Mouse (Mus musculus): ENCODE results near the gene Ppp1r9a. TPM values are rescaled to one million over a fixed set of nuclear protein-coding genes. Genes with fewer than 3 reads are reported as not detected.

The Ppp1r9a gene
- polyA plus RNA-seq, 1 experiment from 2014 or later: 16.3 TPM

DNA sequence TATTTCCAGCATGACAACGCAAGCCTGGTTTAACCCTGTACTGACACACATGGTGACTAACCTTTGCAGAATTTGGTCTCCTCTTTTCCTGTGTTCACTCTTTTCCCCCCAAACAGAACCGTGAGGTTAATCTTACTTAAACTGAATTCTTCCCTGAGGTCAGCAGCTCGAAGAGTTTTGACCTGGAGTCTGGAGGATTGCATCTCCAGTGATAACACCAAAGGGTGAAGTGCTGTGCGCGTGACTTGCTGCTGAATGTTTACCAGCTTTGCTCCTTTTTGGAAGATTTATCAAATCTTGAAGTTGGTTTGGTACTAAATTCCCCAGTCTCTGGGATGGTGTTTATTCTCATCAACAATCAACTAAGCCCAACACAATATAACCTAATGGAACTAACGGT is 252.1 kb downstream of the Ppp1r9a start:
- WGBS: 88% methylated on average over 6 of the region's 6 CpGs
- Histone ChIP-seq H3K36me3 (peaks cover 12% of the 10 kb centered on the region), H3K27ac (no peak overlapping the region)

DNA sequence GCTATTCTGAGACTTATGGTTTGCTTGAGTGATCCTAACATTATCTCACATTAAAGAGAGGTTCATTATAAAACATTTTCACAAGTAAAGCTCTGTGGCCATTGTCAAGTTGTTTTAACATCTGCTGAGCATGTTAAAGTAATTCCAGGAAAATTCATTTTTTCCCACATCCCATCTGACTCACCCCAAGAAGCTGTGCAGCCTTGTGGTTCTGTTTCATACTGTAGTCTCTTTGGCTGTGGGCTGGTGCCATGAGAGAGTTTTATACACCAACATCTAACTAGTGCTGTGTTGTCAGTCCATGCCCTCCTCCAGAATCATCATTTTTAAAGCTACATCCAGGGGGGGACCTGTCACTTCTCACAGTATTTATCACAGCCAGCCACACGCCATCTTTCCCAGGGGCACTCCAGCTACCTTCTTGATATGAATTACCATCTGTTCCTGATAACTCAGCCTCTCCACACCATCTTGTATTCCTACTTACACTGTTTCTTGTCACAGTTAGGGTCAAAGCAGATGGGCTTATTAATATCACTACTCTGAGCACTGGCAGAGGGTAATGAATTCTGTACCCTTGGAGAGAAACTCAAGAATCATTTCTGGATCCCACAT is 252.7 kb downstream of the Ppp1r9a start:
- H3K36me3 ChIP-seq: peaks cover 15% of the 10 kb centered on the region
- ATAC-seq (ENCODE audit: insufficient number of reproducible peaks, low FRiP score, low TSS enrichment, low read depth): no peak
- no peak overlapping the region for H3K4me2 ChIP-seq
- no peaks in the 10 kb centered on the region for H3K4me1 ChIP-seq
- H3K9me3 ChIP-seq: no peaks in the 10 kb centered on the region
- no peaks in the 10 kb centered on the region for H3K27me3 ChIP-seq
- WGBS: 82% methylated on average over 1 of the region's 1 CpGs
- no peak overlapping the region for H3K4me3 ChIP-seq
- H3K27ac ChIP-seq: no peak overlapping the region
- H3K9ac ChIP-seq: no peak overlapping the region

More for the DNA sequence above, 252.1 kb downstream of the Ppp1r9a start:
- Histone ChIP-seq H3K27me3 (no peaks in the 10 kb centered on the region), H3K9me3 (no peaks in the 10 kb centered on the region), H3K4me1 (no peaks in the 10 kb centered on the region), H3K4me2 (no peak overlapping the region), H3K9ac (no peak overlapping the region), H3K4me3 (no peak overlapping the region)
- ATAC-seq (ENCODE audit: insufficient number of reproducible peaks, low FRiP score, low TSS enrichment, low read depth): no peak

DNA sequence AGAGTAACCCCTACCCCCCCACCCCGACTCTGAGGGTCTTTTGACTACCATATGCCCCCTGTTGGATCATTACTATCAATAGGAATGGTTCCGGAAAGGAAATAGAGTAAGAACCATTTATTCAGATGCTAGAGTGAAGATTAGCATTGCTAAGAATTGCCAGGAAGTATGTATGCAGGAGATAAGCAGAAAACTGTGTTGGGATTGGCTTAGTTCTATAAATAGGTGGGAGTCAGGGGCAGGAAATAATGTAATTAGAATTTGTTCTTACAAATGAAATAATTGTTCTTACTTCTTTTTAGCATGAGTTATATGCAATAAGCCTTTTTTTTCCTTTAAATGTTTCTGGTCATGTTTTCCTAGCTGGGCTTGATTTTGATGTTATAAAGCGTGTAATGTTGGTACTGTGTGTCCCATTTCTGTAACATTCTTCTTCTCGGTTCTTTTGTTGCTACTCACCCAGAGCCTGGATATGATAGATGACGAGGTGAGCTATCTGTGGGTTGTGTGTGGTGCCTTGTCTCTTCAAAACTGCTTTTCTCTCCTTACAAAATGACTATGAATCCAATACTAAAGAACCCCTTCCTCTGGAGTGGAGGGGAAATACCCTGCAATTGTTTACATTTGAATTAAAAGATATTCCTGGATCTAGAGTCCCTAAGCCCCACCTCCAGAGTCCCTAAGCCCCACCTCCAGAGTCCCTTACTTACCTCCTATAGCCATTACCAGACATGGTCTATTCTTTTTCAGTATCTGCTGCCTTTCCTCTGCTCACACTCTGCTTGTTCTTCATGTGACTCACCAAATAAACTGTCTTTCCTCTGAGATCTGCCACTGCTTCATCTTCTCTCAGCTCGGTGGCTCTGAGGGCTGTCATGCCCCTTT is 254.1 kb downstream of the Ppp1r9a start:
- H3K27ac ChIP-seq: no peak overlapping the region
- H3K4me3 ChIP-seq: no peak overlapping the region
- no peak overlapping the region for H3K9ac ChIP-seq
- ATAC-seq (ENCODE audit: insufficient number of reproducible peaks, low FRiP score, low TSS enrichment, low read depth): no peak
- H3K9me3 ChIP-seq: no peaks in the 10 kb centered on the region
- no peaks in the 10 kb centered on the region for H3K4me1 ChIP-seq
- no peak overlapping the region for H3K4me2 ChIP-seq
- no peaks in the 10 kb centered on the region for H3K27me3 ChIP-seq
- H3K36me3 ChIP-seq: peaks cover 15% of the 10 kb centered on the region
- 85% methylated on average over 6 of the region's 6 CpGs for WGBS

DNA sequence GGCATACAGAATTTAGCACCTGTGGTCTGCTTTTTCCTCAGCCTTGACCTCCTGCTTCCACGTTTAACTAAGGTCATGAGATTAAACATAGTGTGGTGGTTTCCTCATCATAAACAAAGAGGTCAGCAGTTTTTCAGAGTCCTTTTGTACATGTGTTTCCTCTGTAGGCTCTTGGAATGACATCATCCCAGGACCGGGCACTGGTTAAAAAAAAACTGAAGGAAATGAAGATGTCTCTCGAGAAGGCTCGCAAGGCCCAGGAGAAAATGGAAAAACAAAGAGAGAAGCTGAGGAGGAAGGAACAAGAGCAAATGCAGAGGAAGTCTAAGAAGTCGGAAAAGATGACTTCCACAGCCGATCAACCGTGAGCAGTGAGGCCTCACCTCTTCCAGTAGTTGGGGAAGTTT is 256.7 kb downstream of the Ppp1r9a start:
- Histone ChIP-seq H3K4me3 (no peak overlapping the region), H3K27me3 (no peaks in the 10 kb centered on the region), H3K27ac (no peak overlapping the region), H3K4me2 (no peak overlapping the region), H3K36me3 (peaks cover 12% of the 10 kb centered on the region; the same call in 1 of the 2 replicates), H3K9me3 (no peaks in the 10 kb centered on the region), H3K9ac (no peak overlapping the region), H3K4me1 (no peaks in the 10 kb centered on the region)
- ATAC-seq (ENCODE audit: insufficient number of reproducible peaks, low FRiP score, low TSS enrichment, low read depth): no peak
- WGBS: 78% methylated on average over 7 of the region's 7 CpGs

DNA sequence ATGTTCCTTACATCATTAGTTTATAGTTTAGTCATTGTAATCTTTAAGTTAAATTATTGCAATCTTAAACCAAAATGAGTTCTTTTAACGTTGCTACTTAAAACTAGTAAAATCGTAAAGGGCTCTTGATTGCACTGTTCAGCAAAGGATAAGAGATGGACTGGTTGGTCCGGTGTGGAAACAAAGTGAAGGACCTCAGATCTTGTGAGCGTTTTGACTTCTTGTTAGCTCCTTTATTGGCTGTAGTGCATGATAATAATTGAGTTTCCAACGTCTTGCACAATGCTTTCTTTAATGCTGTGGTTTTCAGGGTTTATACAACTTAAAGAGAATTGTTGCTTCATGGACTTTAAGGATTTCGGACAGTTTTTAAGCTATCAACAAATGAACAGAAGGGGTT is 259.3 kb downstream of the Ppp1r9a start:
- no peak overlapping the region for H3K4me2 ChIP-seq
- WGBS: 52% methylated on average over 6 of the region's 6 CpGs
- H3K4me1 ChIP-seq: peaks cover 4% of the 10 kb centered on the region; the same call in 1 of the 2 replicates
- H3K9ac ChIP-seq: no peak overlapping the region
- H3K36me3 ChIP-seq: peaks cover 12% of the 10 kb centered on the region; the same call in 1 of the 2 replicates
- H3K4me3 ChIP-seq: no peak overlapping the region
- no peak overlapping the region for H3K27ac ChIP-seq
- no peaks in the 10 kb centered on the region for H3K27me3 ChIP-seq
- no peaks in the 10 kb centered on the region for H3K9me3 ChIP-seq
- ATAC-seq (ENCODE audit: insufficient number of reproducible peaks, low FRiP score, low TSS enrichment, low read depth): no peak

DNA sequence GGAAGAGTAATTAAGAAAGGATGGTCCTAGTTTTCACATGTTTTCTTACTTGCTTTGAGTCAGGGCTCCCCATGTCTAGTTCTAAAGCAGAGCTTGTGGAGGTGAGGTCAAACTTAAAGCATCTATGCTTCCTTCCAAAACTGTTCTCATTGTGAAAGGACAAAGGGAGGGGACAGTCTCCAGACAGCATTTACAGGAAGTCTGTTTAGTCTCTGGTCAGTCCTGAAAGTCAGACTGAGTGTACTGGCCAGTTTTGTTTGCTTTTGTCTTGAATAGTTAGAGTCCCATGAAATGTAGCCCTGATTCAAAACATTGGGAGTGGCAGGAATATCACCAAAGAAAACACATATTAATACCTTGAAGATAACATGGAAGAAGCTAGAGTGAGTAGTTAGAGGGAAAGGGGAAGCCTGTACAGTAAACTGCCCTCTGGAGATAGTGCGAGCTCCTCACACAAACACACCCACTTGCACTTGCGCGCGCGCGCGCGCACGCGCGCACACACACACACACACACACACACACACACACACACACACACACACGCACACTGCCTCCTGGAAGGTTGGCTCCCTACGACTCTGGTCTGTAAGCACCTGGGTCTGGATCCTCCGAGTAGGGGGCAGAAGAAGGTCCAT is 260.9 kb downstream of the Ppp1r9a start:
- 92% methylated on average over 14 of the region's 14 CpGs for WGBS
- Histone ChIP-seq H3K27ac (no peak overlapping the region), H3K4me2 (no peak overlapping the region), H3K9me3 (no peaks in the 10 kb centered on the region), H3K36me3 (peaks cover 11% of the 10 kb centered on the region; the same call in 1 of the 2 replicates), H3K27me3 (no peaks in the 10 kb centered on the region), H3K4me3 (no peak overlapping the region), H3K9ac (no peak overlapping the region), H3K4me1 (peaks cover 4% of the 10 kb centered on the region; the same call in 1 of the 2 replicates)
- ATAC-seq (ENCODE audit: insufficient number of reproducible peaks, low FRiP score, low TSS enrichment, low read depth): no peak

DNA sequence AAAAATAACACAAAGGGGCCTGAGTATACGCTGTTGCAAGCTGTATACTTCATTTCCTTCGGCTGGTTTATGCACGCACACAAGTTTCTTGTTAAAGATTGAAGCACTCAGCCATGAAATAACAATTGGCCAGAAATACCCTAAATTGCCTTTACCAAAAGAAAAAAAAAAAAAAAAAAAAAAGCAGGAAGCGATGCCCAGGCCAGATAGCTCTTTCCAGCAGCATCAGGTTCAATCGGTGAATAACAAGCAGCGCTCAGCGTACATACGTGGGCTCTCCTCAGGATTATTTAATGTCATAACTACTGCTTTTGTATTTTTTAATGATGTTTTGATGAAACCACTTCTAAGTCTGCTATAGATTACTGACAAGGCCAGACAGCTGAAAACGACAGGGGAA is 262.1 kb downstream of the Ppp1r9a start:
- WGBS: 57% methylated on average over 9 of the region's 9 CpGs
- Histone ChIP-seq H3K4me1 (peaks cover 4% of the 10 kb centered on the region; the same call in 1 of the 2 replicates), H3K36me3 (0 out of 2 replicates have a peak, but pooled peaks cover 3% of the 10 kb centered on the region), H3K27ac (no peak overlapping the region; the same call in 1 of the 2 replicates), H3K4me3 (no peak overlapping the region), H3K9me3 (no peaks in the 10 kb centered on the region), H3K27me3 (no peaks in the 10 kb centered on the region), H3K4me2 (no peak overlapping the region), H3K9ac (no peak overlapping the region)
- no peak for ATAC-seq (ENCODE audit: insufficient number of reproducible peaks, low FRiP score, low TSS enrichment, low read depth)

DNA sequence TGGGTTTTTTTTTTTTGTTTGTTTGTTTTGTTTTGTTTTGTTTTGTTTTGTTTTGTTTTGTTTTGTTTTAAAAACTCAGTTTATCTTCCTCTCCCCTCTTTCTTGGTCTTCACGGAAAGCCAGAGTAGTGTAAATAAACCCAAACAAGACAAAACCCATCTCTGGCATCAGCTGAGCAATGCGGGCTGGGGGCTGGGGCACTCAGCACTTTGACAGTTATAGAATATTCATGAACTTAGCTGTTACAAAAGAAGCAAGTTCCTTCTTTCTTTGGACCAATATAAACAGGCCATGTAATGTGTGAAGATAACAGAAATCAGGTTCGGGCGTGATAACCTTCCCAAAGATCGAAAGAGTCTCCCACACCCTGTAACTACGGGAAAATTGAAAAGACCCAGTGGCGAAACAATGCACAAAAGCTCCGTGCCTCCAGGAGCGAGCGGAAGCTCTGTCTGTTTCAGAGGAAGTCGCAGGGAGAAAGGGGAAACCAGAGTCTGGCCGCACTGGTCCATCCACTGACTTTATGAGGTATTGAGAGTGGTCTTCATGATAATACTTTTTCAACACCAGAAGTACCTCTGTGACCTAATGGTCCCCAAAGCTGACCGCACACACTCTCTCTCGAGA is 264.4 kb downstream of the Ppp1r9a start:
- ATAC-seq (ENCODE audit: insufficient number of reproducible peaks, low FRiP score, low TSS enrichment, low read depth): no peak

DNA sequence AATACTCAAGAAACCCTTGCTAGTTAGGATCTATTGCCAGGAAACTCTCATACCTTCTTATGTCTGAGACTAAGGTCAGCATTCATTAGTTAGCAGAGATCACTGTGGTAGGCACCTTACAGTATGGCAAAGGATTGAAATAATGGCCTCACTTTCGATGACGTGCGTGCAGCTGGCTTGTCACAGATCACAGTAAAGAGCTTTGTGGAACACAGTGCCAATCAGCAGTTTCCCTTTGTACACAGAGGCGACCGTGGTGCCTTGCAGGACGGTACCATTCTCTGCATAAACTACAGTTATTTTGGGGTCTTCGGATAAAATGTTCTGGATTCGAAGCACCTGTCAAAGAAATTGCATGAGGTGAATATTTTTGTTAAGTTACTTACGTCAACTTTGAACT is 265.4 kb downstream of the Ppp1r9a start:
- WGBS: 85% methylated on average over 9 of the region's 9 CpGs
- no peak overlapping the region for H3K9ac ChIP-seq
- no peak overlapping the region for H3K4me3 ChIP-seq
- no peaks in the 10 kb centered on the region for H3K9me3 ChIP-seq
- peaks cover 4% of the 10 kb centered on the region; the same call in 1 of the 2 replicates for H3K4me1 ChIP-seq
- H3K36me3 ChIP-seq: no peaks in the 10 kb centered on the region
- no peak overlapping the region for H3K4me2 ChIP-seq
- H3K27me3 ChIP-seq: no peaks in the 10 kb centered on the region
- ATAC-seq (ENCODE audit: insufficient number of reproducible peaks, low FRiP score, low TSS enrichment, low read depth): no peak
- H3K27ac ChIP-seq: no peak overlapping the region

More for the DNA sequence above, 264.4 kb downstream of the Ppp1r9a start:
- no peak overlapping the region for H3K27ac ChIP-seq
- H3K36me3 ChIP-seq: no peaks in the 10 kb centered on the region
- no peak overlapping the region for H3K4me3 ChIP-seq
- H3K4me1 ChIP-seq: peaks cover 4% of the 10 kb centered on the region; the same call in 1 of the 2 replicates
- H3K9me3 ChIP-seq: no peaks in the 10 kb centered on the region
- WGBS: 72% methylated on average over 14 of the region's 14 CpGs
- H3K4me2 ChIP-seq: no peak overlapping the region
- H3K27me3 ChIP-seq: no peaks in the 10 kb centered on the region
- H3K9ac ChIP-seq: no peak overlapping the region

DNA sequence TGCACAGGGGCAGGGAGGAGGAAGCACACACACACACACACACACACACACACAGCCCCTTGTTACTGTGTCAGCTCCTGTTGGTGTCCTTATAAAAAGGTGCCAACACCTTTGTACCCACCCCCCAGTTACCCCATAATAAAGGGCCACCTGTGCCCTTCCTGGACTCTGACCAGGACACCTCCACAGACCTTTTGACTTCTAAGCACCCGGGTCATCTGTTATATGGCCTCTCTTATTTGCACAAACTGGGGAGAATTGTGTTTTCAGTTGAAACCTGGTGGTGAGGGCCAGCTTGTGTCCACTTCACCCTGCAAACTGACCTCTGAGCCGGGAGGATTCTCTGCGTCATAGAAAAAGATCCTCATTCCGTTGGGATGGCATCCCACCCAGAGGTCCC is 268.7 kb downstream of the Ppp1r9a start:
- H3K4me1 ChIP-seq: no peaks in the 10 kb centered on the region
- H3K27ac ChIP-seq: no peak overlapping the region
- WGBS: 82% methylated on average over 4 of the region's 4 CpGs

DNA sequence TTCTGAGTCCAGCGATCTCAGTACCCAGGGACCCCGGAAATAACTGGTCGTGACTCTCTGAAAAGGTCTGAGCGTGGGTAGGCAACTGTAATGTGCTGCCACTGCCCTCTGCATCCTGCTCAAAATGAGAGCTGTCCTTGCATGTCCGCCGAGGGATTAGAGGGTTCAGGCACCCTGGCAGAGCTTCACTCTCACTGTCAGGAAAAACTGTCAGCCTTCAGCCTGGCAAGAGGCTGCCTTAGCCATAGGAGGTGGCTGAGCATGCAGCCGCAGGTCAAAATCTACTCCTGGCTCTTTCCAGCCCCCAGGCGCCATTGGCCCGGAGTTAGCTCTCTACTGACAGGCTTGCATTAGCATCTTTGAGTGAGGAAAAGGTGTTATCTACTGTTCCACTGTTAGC is 269.9 kb downstream of the Ppp1r9a start:
- Histone ChIP-seq H3K27me3 (no peaks in the 10 kb centered on the region), H3K9me3 (no peaks in the 10 kb centered on the region), H3K36me3 (no peaks in the 10 kb centered on the region), H3K27ac (no peak overlapping the region), H3K4me3 (no peak overlapping the region), H3K4me2 (no peak overlapping the region), H3K4me1 (no peaks in the 10 kb centered on the region), H3K9ac (no peak overlapping the region)
- no peak for ATAC-seq (ENCODE audit: insufficient number of reproducible peaks, low FRiP score, low TSS enrichment, low read depth)
- WGBS: 77% methylated on average over 9 of the region's 9 CpGs

More for the DNA sequence above, 268.7 kb downstream of the Ppp1r9a start:
- no peaks in the 10 kb centered on the region for H3K27me3 ChIP-seq
- no peak overlapping the region for H3K9ac ChIP-seq
- H3K9me3 ChIP-seq: no peaks in the 10 kb centered on the region
- no peak overlapping the region for H3K4me2 ChIP-seq
- no peak for ATAC-seq (ENCODE audit: insufficient number of reproducible peaks, low FRiP score, low TSS enrichment, low read depth)
- no peak overlapping the region for H3K4me3 ChIP-seq
- H3K36me3 ChIP-seq: no peaks in the 10 kb centered on the region

Measured in limb, embryonic 15.5 days (tissue).